Comparison of ENCODE assay signal across 9 mouse cellular contexts in genomic region chr5:35279696-35280001, GRCm38 (mm10). TPM values are rescaled to one million over a fixed set of nuclear protein-coding genes. Genes with fewer than 3 reads are reported as not detected.
A peak's percentile ranks its signal among the peaks of the same experiment; 100 is the strongest.
DNase-seq lines count a peak whose midpoint lies in the region; ATAC-seq and TF ChIP-seq lines count a peak whose summit lies in the region.
"Had no signal": no experiment of that assay in that cellular context is flagged by ENCODE, and none has a peak within 500 bp of the region (broad histone marks: within the 10 kb centered on the region; RNA-seq: fewer than 3 reads in every experiment).

No protein-coding gene starts in this region.

- peaks cover 0 to 5% of the 10 kb centered on the region in 2 experiments; a peak in 1 of 4 replicates for H3K4me1 ChIP-seq in heart, embryonic 14.5 days (ENCODE audit: control insufficient read depth in 2 of 2, insufficient read depth in 2 of 2, low read length in 2 of 2)
- H3K4me1 ChIP-seq in ES-Bruce4 (ENCODE audit: control insufficient read depth, insufficient read depth, low read length) = no peaks in the 10 kb centered on the region
- H3K4me1 ChIP-seq in forebrain, embryonic 13.5 days = peaks cover 21% of the 10 kb centered on the region
- no peaks in the 10 kb centered on the region; the same call in 1 of the 2 replicates for H3K4me1 ChIP-seq in liver, embryonic 13.5 days (replicated peaks)

- no peak for DNase-seq in heart, adult 11 months
- no peak for DNase-seq in liver, embryonic 13.5 days
- no peak for DNase-seq in ovary, adult 18-20 months (ENCODE audit: low spot score)
- DNase-seq in gastrocnemius, postnatal 14 days = no peak

- no peaks in the 10 kb centered on the region for H3K9me3 ChIP-seq in heart, embryonic 14.5 days (ENCODE audit: control insufficient read depth, low read length)
- no peaks in the 10 kb centered on the region for H3K9me3 ChIP-seq in ES-Bruce4 (replicated peaks; ENCODE audit: control insufficient read depth, insufficient read depth, low read length, poor library complexity, severe bottlenecking)
- no peaks in the 10 kb centered on the region for H3K9me3 ChIP-seq in forebrain, embryonic 13.5 days (replicated peaks)
- H3K9me3 ChIP-seq in liver, embryonic 13.5 days (replicated peaks) = no peaks in the 10 kb centered on the region

- TF ChIP-seq EP300 in ES-Bruce4 (IDR thresholded peaks at IDR 0.05; ENCODE audit: insufficient read depth, low read depth, low read length) = no peak

- TF ChIP-seq POLR2A in ES-Bruce4 (IDR thresholded peaks at IDR 0.05; ENCODE audit: insufficient read depth, low read length) = no peak

- no peak overlapping the region for H3K27ac ChIP-seq in heart, embryonic 14.5 days (replicated peaks in 1 of 2; ENCODE audit: control insufficient read depth in 1 of 2, insufficient read depth in 1 of 2, low read depth in 2 of 2, low read length in 2 of 2)
- no peak overlapping the region for H3K27ac ChIP-seq in ES-Bruce4 (ENCODE audit: insufficient read depth, low read length)
- H3K27ac ChIP-seq in forebrain, embryonic 13.5 days = no peak overlapping the region
- H3K27ac ChIP-seq in liver, embryonic 13.5 days = no peak overlapping the region

- H3K27me3 ChIP-seq in heart, embryonic 14.5 days (ENCODE audit: control insufficient read depth, insufficient read depth, low read length) = peaks cover 94% of the 10 kb centered on the region
- H3K27me3 ChIP-seq in ES-Bruce4 (ENCODE audit: control insufficient read depth, insufficient read depth, low read length, poor library complexity, severe bottlenecking) = peaks cover 8% of the 10 kb centered on the region
- peaks cover 91% of the 10 kb centered on the region for H3K27me3 ChIP-seq in forebrain, embryonic 13.5 days
- peaks cover 89% of the 10 kb centered on the region for H3K27me3 ChIP-seq in liver, embryonic 13.5 days

- peak overlapping the region; percentile 92 for H3K4me2 ChIP-seq in heart, embryonic 14.5 days (ENCODE audit: low read length)
- peak overlapping the region; percentile 77 for H3K4me2 ChIP-seq in forebrain, embryonic 13.5 days
- peak overlapping the region; percentile 57 for H3K4me2 ChIP-seq in liver, embryonic 13.5 days

- H3K9ac ChIP-seq in heart, embryonic 14.5 days (ENCODE audit: low read length) = no peak overlapping the region
- H3K9ac ChIP-seq in ES-Bruce4 (ENCODE audit: low read depth, poor library complexity, severe bottlenecking) = peak overlapping the region; percentile 82
- peak overlapping the region; percentile 53 for H3K9ac ChIP-seq in forebrain, embryonic 13.5 days
- H3K9ac ChIP-seq in liver, embryonic 13.5 days = no peak overlapping the region

- H3K4me3 ChIP-seq in heart, embryonic 14.5 days (ENCODE audit: control insufficient read depth in 1 of 2, insufficient read depth in 1 of 2, low read depth in 1 of 2, low read length in 2 of 2) = peak overlapping the region; percentile 47 to 50
- H3K4me3 ChIP-seq in ES-Bruce4 (ENCODE audit: low read depth, low read length) = peak overlapping the region; percentile 77
- peak overlapping the region; percentile 46 for H3K4me3 ChIP-seq in forebrain, embryonic 13.5 days
- peak overlapping the region; percentile 41 for H3K4me3 ChIP-seq in liver, embryonic 13.5 days (replicated peaks)

- intact Hi-C loops in gastrocnemius, postnatal 14 days (cut with DNase I; ENCODE audit: low total_unique reads) = no loop called here

- no peak for ATAC-seq in heart, embryonic 14.5 days (ENCODE audit: insufficient number of reproducible peaks, insufficient read depth, low FRiP score, low read depth)
- ATAC-seq in forebrain, embryonic 13.5 days = no peak; the same call in 1 of the 2 replicates
- ATAC-seq in liver, embryonic 13.5 days (ENCODE audit: low read depth) = no peak
- ATAC-seq in CD4-positive, CD25-positive, alpha-beta regulatory T cell, adult 4 months = no peak

- H3K36me3 ChIP-seq in heart, embryonic 14.5 days (ENCODE audit: control insufficient read depth, insufficient read depth, low read length) = no peaks in the 10 kb centered on the region
- no peaks in the 10 kb centered on the region for H3K36me3 ChIP-seq in ES-Bruce4 (ENCODE audit: control insufficient read depth, insufficient read depth, low read length, poor library complexity, severe bottlenecking)
- no peaks in the 10 kb centered on the region for H3K36me3 ChIP-seq in forebrain, embryonic 13.5 days (ENCODE audit: poor library complexity, severe bottlenecking)
- H3K36me3 ChIP-seq in liver, embryonic 13.5 days = no peaks in the 10 kb centered on the region
- H3K36me3 ChIP-seq: G1E had no signal

- under 1% methylated on average over 40 of the region's 49 CpGs for WGBS in heart, embryonic 14.5 days
- under 1% methylated on average over 48 of the region's 49 CpGs for WGBS in forebrain, embryonic 13.5 days
- 3% methylated on average over 49 of the region's 49 CpGs for WGBS in liver, embryonic 13.5 days (ENCODE audit: insufficient replicate concordance)

- no peak for TF ChIP-seq CTCF in ES-Bruce4 (IDR thresholded peaks at IDR 0.05; ENCODE audit: low read depth, low read length)

RNA-seq across cellular contexts. Expression of gene Adra2c, which starts 1.5 kb away (rescaled TPM):
- polyA plus RNA-seq in heart, embryonic 14.5 days (2014; fragmentation: Nextera tagmentation; extraction: Ambion mirVana) = 0.05 and 0.09 TPM in 2 replicates
- polyA plus RNA-seq in ES-Bruce4 (2011; ENCODE audit: insufficient read depth, insufficient read length, low read depth, missing spikeins) = not detected in 2 replicates
- 0.19 and 0.21 TPM in 2 replicates for polyA plus RNA-seq in forebrain, embryonic 13.5 days (2015; fragmentation: Nextera tagmentation; extraction: Ambion mirVana)
- polyA plus RNA-seq in liver, embryonic 13.5 days (2015; fragmentation: Nextera tagmentation; extraction: Ambion mirVana) = not detected in 2 replicates
- not detected for polyA plus RNA-seq in CD4-positive, CD25-positive, alpha-beta regulatory T cell, adult 4 months (2017; shearing (Covaris generic))
- under 1 TPM; 0.24 to 0.37 TPM for total RNA-seq in gastrocnemius, postnatal 14 days (2021)
- polyA plus RNA-seq: G1E had no signal

Comparison
In these comparisons a context has a peak if more than half of its experiments do, and no peak if none do; other contexts are left out.
1. H3K9ac ChIP-seq: peak in ES-Bruce4 (single experiment) and forebrain, embryonic 13.5 days (single experiment); none in heart, embryonic 14.5 days (single experiment) and liver, embryonic 13.5 days (single experiment).
2. Peak in every context shown above with its lines, with median percentiles within 50 percentile points of each other: H3K4me2 ChIP-seq and H3K4me3 ChIP-seq.